In genomic region chr16:46613062-46613818, GRCm38 (mm10) we compare ENCODE assay signal across 10 mouse cellular contexts.
"Had no signal": no experiment of that assay in that cellular context is flagged by ENCODE, and none has a peak within 500 bp of the region (broad histone marks: within the 10 kb centered on the region; RNA-seq: fewer than 3 reads in every experiment).

No protein-coding gene starts in this region.

- H3K27me3 ChIP-seq: limb, embryonic 13.5 days; midbrain, embryonic 12.5 days; neural tube, embryonic 15.5 days had no signal

- H3K9me3 ChIP-seq: limb, embryonic 13.5 days; midbrain, embryonic 12.5 days; neural tube, embryonic 15.5 days had no signal

- H3K27ac ChIP-seq: layer of hippocampus, adult 2 months; limb, embryonic 13.5 days; liver, embryonic 14.5 days; midbrain, embryonic 12.5 days; neural tube, embryonic 15.5 days; stomach, postnatal 0 days had no signal

- H3K4me1 ChIP-seq: midbrain, embryonic 12.5 days; neural tube, embryonic 15.5 days had no signal

- H3K36me3 ChIP-seq: limb, embryonic 13.5 days; midbrain, embryonic 12.5 days; neural tube, embryonic 15.5 days had no signal

- ATAC-seq: midbrain, embryonic 16.5 days had no signal

- H3K4me3 ChIP-seq: layer of hippocampus, adult 2 months; limb, embryonic 13.5 days; midbrain, embryonic 12.5 days; neural tube, embryonic 15.5 days had no signal

- DNase-seq: left cerebral cortex, postnatal 4 days; lung, adult 18-20 months; thymus, postnatal 4 days had no signal

- H3K4me2 ChIP-seq: limb, embryonic 13.5 days; midbrain, embryonic 12.5 days; neural tube, embryonic 15.5 days had no signal

- H3K9ac ChIP-seq: limb, embryonic 13.5 days; liver, embryonic 14.5 days; midbrain, embryonic 12.5 days; neural tube, embryonic 15.5 days had no signal
